ENCODE assay signal across 17 mouse cellular contexts in genomic region chr9:63614018-63614985, GRCm38 (mm10). TPM values are rescaled to one million over a fixed set of nuclear protein-coding genes. Genes with fewer than 3 reads are reported as not detected.
DNase-seq lines count a peak whose midpoint lies in the region; ATAC-seq lines count a peak whose summit lies in the region.
"Had no signal": no experiment of that assay in that cellular context is flagged by ENCODE, and none has a peak within 500 bp of the region (broad histone marks: within the 10 kb centered on the region; RNA-seq: fewer than 3 reads in every experiment).

No protein-coding gene starts in this region.

- H3K36me3 ChIP-seq in limb, embryonic 13.5 days: peaks cover 27% of the 10 kb centered on the region
- H3K36me3 ChIP-seq in splenic B cell, adult 2 months (ENCODE audit: control insufficient read depth, insufficient read depth, low read length, poor library complexity, severe bottlenecking): no peaks in the 10 kb centered on the region; the same call in 1 of the 2 replicates

- no peaks in the 10 kb centered on the region for H3K9me3 ChIP-seq in limb, embryonic 13.5 days
- H3K9me3 ChIP-seq: heart, embryonic 15.5 days; hindbrain, embryonic 13.5 days; neural tube, embryonic 13.5 days had no signal

- H3K4me3 ChIP-seq in limb, embryonic 13.5 days: no peak overlapping the region
- H3K4me3 ChIP-seq: heart, embryonic 15.5 days; hindbrain, embryonic 13.5 days; neural tube, embryonic 13.5 days had no signal

- no peak for ATAC-seq in limb, embryonic 13.5 days (ENCODE audit: low FRiP score, low read depth)

- no peaks in the 10 kb centered on the region for H3K27me3 ChIP-seq in limb, embryonic 13.5 days
- H3K27me3 ChIP-seq in splenic B cell, adult 2 months (ENCODE audit: control insufficient read depth, insufficient read depth, low read length, poor library complexity, severe bottlenecking): no peaks in the 10 kb centered on the region
- H3K27me3 ChIP-seq: heart, embryonic 15.5 days; hindbrain, embryonic 13.5 days; neural tube, embryonic 13.5 days had no signal

- WGBS in limb, embryonic 13.5 days: 37% methylated on average over 11 of the region's 11 CpGs

- peaks cover 55% of the 10 kb centered on the region for H3K4me1 ChIP-seq in limb, embryonic 13.5 days

- H3K4me2 ChIP-seq in limb, embryonic 13.5 days (replicated peaks): 0 out of 2 replicates have a peak overlapping the region, but pooled peaks have one; percentile 9
- H3K4me2 ChIP-seq: heart, embryonic 15.5 days had no signal

- peak; percentile 29 for DNase-seq in kidney, adult 9 months
- no peak for DNase-seq in kidney, postnatal 10 days
- DNase-seq in spleen, postnatal 36 days (ENCODE audit: low spot score in 2 of 2): peak; percentile 12 to 35
- DNase-seq in spleen, adult 18-20 months: no peak
- peak; percentile 48 for DNase-seq in splenic B cell, adult 2 months (ENCODE audit: low read depth, low spot score)
- DNase-seq in heart, adult 9 months (ENCODE audit: low spot score in 2 of 2): no peak
- DNase-seq in natural killer cell, adult 2 months (ENCODE audit: low spot score in 2 of 2): no peak
- DNase-seq: cerebellum, adult 9-11 months; forebrain, postnatal 0 days; gastrocnemius, postnatal 25 days; midbrain, embryonic 14.5 days; thymus, postnatal 25 days had no signal

- H3K9ac ChIP-seq in limb, embryonic 13.5 days: no peak overlapping the region
- H3K9ac ChIP-seq: forebrain, postnatal 0 days; heart, embryonic 15.5 days had no signal

- peak overlapping the region; percentile 67; the same call in 1 of the 2 replicates for H3K27ac ChIP-seq in limb, embryonic 13.5 days
- H3K27ac ChIP-seq: heart, embryonic 15.5 days had no signal

RNA-seq across cellular contexts. Expression of gene Aagab, which starts 11.8 kb away (rescaled TPM):
- polyA plus RNA-seq in limb, embryonic 13.5 days (2015; fragmentation: Nextera tagmentation; extraction: Ambion mirVana): 21.7 and 26.2 TPM in 2 replicates

RNA-seq across cellular contexts. Expression of gene Iqch, which starts 12.0 kb away (rescaled TPM):
- 0.15 and 0.20 TPM in 2 replicates for polyA plus RNA-seq in limb, embryonic 13.5 days (2015; fragmentation: Nextera tagmentation; extraction: Ambion mirVana)
- polyA plus RNA-seq: kidney, embryonic 16.5 days had no signal

Comparison
In these comparisons a context has a peak if more than half of its experiments do, and no peak if none do; other contexts are left out.
1. DNase-seq: peak in kidney, adult 9 months (single experiment), spleen, postnatal 36 days (2 of 2) and splenic B cell, adult 2 months (single experiment); none in kidney, postnatal 10 days (single experiment), spleen, adult 18-20 months (0 of 2), heart, adult 9 months (0 of 2) and natural killer cell, adult 2 months (0 of 2).